Mouse (Mus musculus) adrenal gland, adult 2 months (tissue): ENCODE measurements around the gene Ush2a. TPM values are rescaled to one million over a fixed set of nuclear protein-coding genes. Genes with fewer than 3 reads are reported as not detected.

Experiments used
- DNase-seq: peaks from one replicate; pipeline ENCODE4 v3.0.0; 2021
- long read RNA-seq: library from polyadenylated mRNA; stranded (forward); transcript quantifications from one replicate; pipeline ENCODE4 v2.0.0, GENCODE M21; 2021
- polyA plus RNA-seq: library from polyadenylated mRNA; depleted of rRNA; stranded (reverse); fragments of >200 nt; gene quantifications from 2 replicates; pipeline ENCODE4 v1.2.3, GENCODE M21; 2012; rRNA removed
- total RNA-seq, 2 experiments: library from RNA; stranded (reverse); gene quantifications; 2 replicates each; pipeline ENCODE4 v1.2.3; 2021

The Ush2a gene
- total RNA-seq (not detected), polyA plus RNA-seq (0.07 and 0.08 TPM in 2 replicates)
- long read RNA-seq = 0 reads

DNA sequence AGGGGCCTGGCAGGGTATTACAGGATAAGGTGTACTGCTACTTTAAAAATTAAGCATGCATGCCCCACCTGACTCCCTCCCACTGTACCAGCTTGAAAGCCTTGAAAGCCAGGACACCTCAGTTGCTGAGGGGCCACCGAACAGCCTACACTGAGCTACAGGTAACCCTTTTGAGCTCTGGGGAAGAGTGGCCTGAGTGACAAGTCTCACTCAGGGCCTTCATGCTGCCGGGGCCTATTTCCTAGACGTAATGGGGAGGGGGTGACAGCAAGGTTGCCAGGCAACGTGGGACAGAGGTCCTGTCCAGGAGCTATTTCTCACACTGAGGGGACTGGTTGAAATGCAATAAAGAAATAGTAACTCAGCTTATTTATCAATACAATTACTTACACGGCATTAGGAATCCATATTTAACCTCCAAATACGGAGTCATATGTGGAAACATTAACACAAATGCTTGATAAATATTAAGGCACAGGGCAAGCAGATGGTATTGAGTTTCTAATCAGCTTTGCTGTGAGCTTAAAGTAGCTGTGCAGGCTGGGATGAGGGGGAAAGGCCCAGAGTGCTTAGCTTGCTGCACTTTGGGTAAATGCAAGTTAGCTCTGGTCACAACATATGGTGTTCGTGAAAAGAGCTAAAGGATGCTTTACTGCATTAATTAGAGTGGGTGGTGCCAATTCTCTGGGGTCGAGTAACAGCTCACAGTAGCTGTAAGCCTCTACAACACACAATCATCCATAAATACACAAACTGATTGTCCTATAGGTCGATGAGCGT, at the start of gene Ush2a:
TSS of gene Ush2a (plus strand) at position 121 of the 780 bp plus-strand sequence.
- no peak for DNase-seq

- no peak for DNase-seq
These were observed 46.8 kb upstream of the Ush2a start for GRCm38 (mm10) chr1:188214885-188215611.

- no peak for DNase-seq
These were observed 40.5 kb upstream of the Ush2a start for GRCm38 (mm10) chr1:188221226-188221792.

DNA sequence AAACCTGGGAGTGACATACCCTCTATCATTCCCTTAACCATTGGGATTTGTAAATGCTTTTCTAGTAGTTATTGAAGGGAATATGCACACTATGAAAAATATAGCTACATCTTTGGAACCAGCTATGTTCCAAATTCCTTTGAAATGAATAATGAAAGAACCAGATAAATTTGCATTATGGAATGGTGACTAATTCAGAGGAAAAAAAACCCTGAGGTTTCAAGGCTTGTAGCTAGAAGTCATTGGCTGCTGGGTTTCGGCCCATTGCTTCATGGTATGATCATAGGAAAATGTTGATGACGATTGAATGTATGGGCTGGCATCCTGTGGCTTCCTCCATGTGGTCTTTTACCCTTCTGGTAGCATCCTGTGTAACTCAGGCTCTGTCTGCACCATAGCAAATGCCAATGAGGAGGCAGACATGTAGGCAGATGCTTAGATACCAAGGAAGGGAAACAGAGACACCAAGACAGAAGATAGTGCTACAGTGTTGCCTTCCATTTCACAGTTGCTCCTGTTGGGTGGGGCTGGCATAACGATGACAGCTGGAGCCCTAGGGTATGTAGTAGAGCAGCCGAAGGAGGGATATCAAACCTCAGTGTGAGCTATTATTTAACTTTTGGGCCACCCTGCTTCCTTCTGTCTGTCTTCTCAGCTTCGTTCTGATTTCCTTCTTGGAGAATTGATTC, 28.6 kb upstream of the Ush2a start:
- DNase-seq = no peak

- DNase-seq = no peak
These were observed 23.2 kb upstream of the Ush2a start for GRCm38 (mm10) chr1:188238636-188239035.

- no peak for DNase-seq
These were observed 20.1 kb upstream of the Ush2a start for GRCm38 (mm10) chr1:188241766-188242165.

GRCm38 (mm10) chr1:188257500-188257899, 4.3 kb upstream of the Ush2a start:
- DNase-seq = peak; percentile 13

DNA sequence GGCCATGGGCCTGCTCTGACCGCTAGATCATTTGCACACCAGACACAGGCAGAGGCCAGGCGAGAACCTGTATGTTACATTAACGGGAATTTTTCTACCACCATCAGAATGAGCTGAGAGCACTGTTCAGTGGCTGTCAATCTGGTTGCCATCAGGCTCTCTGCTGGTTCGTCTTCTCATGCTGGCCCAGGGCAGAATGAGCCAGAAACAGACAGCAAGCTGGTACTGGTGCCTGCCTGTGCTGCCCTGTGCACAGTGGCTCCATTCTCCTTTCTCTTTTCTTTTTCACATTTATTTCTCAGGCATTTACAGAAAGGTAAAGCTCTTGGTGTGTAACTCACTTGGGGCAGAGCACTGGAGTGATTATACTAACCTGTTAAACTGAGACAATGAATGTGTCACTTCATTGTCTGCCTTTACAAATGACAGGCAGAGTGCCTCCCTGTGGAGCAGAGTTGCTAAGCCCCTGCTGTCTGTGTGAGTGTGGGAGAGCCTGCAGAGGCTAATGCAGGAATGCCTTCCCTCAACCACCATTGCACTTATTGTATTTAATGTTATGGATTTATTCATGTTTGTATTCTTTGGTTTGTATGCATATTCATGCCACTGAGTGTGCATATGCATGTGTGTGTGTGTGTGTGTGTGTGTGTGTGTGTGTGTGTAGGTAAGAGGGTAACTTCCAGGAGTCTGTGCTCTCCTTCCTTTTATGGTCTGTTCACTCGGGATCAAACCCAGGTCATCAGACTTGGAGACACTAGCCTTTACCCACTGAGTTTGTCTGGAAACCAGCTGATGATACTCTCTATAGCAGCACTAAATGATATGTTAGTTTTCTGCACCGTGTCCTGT, 1.3 kb upstream of the Ush2a start:
- DNase-seq = no peak

GRCm38 (mm10) chr1:188267127-188267722, 5.4 kb downstream of the Ush2a start:
- DNase-seq = no peak

- no peak for DNase-seq
These were observed 7.2 kb downstream of the Ush2a start for GRCm38 (mm10) chr1:188269071-188269470.

DNA sequence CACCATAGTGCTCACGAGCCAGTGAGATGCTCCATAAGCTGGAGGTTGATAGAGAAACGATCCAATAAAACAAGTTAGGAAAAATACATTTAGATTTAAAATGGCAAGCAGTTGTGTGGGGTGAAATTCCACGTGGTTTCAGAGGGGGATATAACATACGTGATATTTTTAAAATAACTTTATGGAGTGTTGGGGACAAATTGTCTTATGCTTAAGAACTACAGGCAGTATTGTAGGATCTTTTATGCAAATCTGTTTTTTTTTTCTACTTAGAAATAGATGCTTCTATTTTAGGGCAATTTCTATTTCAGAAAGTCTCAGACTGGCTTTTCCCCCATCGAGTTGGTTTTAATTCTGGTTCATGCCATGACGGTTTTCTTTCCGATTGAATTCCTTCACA, 51.5 kb downstream of the Ush2a start:
- DNase-seq = no peak

DNA sequence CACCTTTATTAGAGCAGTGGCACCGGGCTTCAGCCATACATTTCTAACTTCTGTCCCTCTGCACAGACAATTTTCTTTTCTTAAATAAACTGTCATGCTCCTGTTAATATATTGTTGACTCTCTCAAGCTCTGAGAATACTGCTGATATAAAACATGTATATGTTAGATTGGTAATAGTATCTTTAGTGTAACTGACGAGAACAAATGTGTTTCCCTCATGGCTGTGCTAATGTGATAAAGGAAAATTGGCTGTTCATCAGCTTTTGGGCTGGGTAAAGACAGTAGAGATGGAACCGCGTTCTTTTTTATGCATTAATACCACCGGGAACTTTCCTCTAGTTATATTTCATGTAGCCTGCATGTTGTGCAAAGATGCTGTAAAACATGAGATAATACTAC, 54.8 kb downstream of the Ush2a start:
- DNase-seq = no peak

DNA sequence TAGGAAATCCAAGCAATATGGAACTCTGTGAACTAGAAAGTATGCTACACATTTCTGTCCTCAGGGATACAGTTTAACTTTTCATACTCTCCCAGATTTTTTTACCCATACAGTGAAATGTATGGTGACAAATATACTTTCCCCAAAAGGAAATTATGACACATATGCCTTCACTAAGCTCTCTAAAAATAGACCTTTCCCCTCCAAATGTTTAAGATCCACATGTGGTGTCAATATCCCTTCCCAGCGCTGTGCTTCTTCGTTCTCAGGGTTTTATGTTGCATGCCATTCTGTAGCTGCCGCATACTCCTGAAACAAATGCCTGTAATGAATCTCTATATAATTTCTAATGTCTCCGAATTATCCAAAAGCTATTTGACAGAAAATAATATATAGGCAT, 58.4 kb downstream of the Ush2a start:
- no peak for DNase-seq

- no peak for DNase-seq
These were observed 59.7 kb downstream of the Ush2a start for GRCm38 (mm10) chr1:188321534-188321933.

DNA sequence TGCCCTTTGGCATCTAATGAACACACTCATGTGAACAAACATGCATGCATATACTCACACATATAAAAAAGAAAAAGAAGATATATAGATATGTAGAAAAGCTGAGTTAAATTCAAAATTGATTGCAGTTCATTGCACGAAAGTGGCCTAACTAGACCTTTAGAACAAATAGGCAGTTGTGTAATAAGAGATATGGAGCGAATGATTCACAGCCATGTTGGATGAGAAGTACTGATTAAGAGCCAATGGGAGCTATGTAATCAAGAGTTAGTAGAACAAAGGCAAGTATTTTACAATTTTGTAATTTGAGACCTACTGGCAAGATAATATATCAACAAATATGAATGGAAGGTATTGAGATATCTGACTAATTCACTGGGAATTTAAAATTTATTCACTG, 68.6 kb downstream of the Ush2a start:
- peak; percentile 10 for DNase-seq

GRCm38 (mm10) chr1:188333936-188334335, 72.1 kb downstream of the Ush2a start:
- no peak for DNase-seq

DNA sequence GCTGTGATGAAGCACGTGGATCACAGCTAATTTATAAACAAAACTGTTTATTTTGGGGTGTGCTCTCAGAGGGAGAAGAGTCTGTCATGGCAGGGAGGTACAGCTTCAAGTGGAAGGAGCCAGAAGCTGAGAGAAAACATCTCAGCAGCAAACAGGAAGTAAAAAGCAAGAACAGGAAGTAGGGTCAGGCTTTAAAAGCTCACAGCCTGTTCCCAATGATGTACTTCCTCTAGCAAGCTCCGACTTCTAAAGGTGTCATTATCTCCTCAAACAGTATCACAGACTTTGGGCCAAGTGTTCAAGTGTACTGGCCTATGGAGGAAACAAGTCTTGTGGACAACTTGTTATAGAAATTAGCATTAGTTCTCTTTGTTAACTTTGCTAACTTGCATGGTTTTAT, 85.9 kb downstream of the Ush2a start:
- no peak for DNase-seq

GRCm38 (mm10) chr1:188354726-188355125, 92.9 kb downstream of the Ush2a start:
- peak; percentile 45 for DNase-seq

GRCm38 (mm10) chr1:188363548-188363947, 101.7 kb downstream of the Ush2a start:
- peak; percentile 81 for DNase-seq

DNA sequence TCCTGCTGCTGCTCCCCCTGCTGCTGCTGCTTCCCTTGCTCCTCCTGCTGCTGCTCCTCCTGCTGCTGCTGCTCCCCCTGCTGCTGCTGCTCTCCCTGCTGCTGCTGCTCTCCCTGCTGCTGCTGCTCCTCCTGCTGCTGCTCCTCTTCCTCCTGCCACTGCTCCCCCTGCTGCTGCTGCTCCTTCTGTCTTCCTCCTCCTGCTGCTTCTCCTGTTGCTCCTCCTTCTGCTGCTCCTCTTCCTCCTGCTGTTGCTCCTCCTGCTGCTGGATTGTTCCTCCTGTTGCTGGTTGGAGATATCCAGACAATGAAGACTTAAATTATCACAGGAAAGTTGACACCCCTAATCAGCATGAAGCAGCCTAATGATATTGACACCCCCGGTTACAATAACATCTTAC, 123.4 kb downstream of the Ush2a start:
- DNase-seq = no peak

DNA sequence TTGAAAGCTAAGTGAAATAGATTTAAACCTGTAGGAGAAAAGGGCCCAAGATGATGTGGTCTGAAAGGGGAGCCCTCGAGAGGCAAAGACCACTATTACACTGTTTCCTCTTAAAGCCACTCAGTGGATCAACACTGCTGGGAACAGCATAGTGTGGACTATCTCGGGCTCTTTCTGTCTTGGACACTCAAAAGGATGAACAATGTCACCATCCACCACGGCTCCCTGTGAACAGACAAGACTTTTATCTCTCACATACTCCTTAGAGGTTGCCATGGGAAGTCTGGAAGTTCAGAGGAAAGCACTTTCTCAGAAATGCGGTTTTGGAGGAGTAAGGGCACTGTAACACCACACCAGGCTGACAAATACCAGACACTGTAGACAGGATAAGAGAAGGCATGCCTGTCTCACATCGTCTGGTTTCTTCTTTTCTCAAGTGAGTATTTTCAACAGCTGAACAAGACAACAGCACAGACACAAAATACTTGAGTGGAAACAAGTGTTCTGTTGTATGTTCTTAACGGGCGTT, 124.0 kb downstream of the Ush2a start:
- no peak for DNase-seq
